Mouse (Mus musculus) neural tube, embryonic 13.5 days (tissue): ENCODE results near the gene Ms4a14. TPM values are rescaled to one million over a fixed set of nuclear protein-coding genes. Genes with fewer than 3 reads are reported as not detected.
"Not testable (repeated sequence)": the region's sequence is repeated elsewhere in the genome, so short reads cannot be mapped to it uniquely, and the experiment has no call there.

Experiments
- ATAC-seq: fragments of 200-750 bp; cut with Nextera tagmentation; 2 replicates; pipeline ENCODE4 v1.8.0; 2017; ENCODE audit warnings: low read depth, mild to moderate bottlenecking, moderate TSS enrichment, moderate library complexity
- H3K27ac ChIP-seq: fragments of 300-500 bp; sonication (generic); replicated peaks from 2 replicates; pipeline ENCODE4 v1.5.1; 2015; ENCODE audit warnings: moderate library complexity, mild to moderate bottlenecking, inconsistent platforms
- H3K27me3 ChIP-seq: fragments of 300-500 bp; sonication (generic); 2 replicates; pipeline ENCODE4 v1.6.1; 2015; ENCODE audit warnings: mild to moderate bottlenecking, inconsistent platforms
- H3K36me3 ChIP-seq: fragments of 300-500 bp; sonication (generic); 2 replicates; pipeline ENCODE4 v1.6.1; 2015; ENCODE audit warnings: mild to moderate bottlenecking, inconsistent platforms
- H3K4me1 ChIP-seq: fragments of 300-500 bp; sonication (generic); replicated peaks from 2 replicates; pipeline ENCODE4 v1.6.1; 2015; ENCODE audit warnings: inconsistent platforms
- H3K4me2 ChIP-seq: fragments of 300-500 bp; sonication (generic); 2 replicates; pipeline ENCODE4 v1.6.1; 2015; ENCODE audit warnings: inconsistent platforms, mild to moderate bottlenecking, moderate library complexity
- H3K4me3 ChIP-seq: fragments of 300-500 bp; sonication (generic); 2 replicates; pipeline ENCODE4 v1.5.1; 2015; ENCODE audit warnings: mild to moderate bottlenecking, inconsistent platforms
- H3K9ac ChIP-seq: fragments of 300-500 bp; sonication (generic); 2 replicates; pipeline ENCODE4 v1.6.1; 2015; ENCODE audit warnings: moderate library complexity, mild to moderate bottlenecking, inconsistent platforms
- H3K9me3 ChIP-seq: fragments of 300-500 bp; sonication (generic); 2 replicates; pipeline ENCODE4 v1.6.1; 2016; ENCODE audit warnings: inconsistent platforms
- WGBS: fragments of 180-500 bp; shearing (Covaris S2); methylation state at CpG from one replicate; pipeline ENCODE4 v1.1.7; 2015; 5-methylcytosine and 5-hydroxymethylcytosine counted together
- polyA plus RNA-seq: library from polyadenylated mRNA; unstranded; fragments of >200 nt; fragmentation: Nextera tagmentation; extraction: Ambion mirVana; gene quantifications from 2 replicates; pipeline ENCODE4 v1.2.1, GENCODE M21; 2015

The Ms4a14 gene
- polyA plus RNA-seq, 1 experiment from 2014 or later, result 0.08 TPM

DNA sequence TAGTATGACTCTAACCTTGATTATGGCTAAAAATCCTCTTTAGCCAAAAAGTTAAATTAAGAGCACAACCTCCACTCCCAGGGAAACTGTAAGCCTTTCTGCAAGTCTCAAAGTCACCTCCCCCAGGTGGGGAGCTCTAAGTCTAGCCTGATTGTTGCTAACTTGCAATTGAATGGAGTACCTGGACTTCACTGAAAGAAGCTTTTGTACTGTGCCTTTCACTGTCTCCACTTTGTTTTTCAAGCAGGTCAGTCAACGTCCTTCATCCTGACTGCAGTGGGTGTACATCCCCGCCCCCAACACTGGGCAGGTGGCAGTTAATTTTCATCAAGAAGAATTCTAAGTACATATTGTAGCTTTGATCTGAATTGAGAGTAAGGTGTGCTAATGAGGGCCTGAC is 15.3 kb downstream of the Ms4a14 start:
- no peak overlapping the region for H3K4me3 ChIP-seq
- no peaks in the 10 kb centered on the region for H3K9me3 ChIP-seq
- H3K27ac ChIP-seq, result no peak overlapping the region
- 62% methylated on average over 2 of the region's 2 CpGs for WGBS
- ATAC-seq, result no peak
- no peak overlapping the region for H3K9ac ChIP-seq
- no peaks in the 10 kb centered on the region for H3K36me3 ChIP-seq
- H3K27me3 ChIP-seq, result no peaks in the 10 kb centered on the region
- H3K4me1 ChIP-seq, result no peaks in the 10 kb centered on the region
- no peak overlapping the region for H3K4me2 ChIP-seq

DNA sequence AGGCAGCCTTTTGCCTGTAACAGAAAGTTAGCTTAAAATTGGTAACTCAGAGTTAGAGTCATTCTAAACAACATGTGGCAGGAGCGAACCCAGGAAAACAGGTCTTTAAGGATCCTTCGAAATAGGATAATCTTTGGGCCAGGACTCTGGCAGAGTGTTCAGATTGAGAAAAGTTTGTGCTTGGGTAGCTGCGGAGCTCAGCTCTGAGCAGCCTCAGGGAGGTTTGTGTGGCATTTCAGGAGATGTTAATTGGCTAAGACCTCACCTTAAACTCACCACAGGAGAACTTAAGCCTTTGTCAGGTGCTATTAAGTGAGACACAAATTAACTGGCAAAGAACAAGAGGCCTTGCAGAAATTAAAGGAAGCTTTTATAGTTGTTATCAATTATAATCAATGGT is 20.6 kb downstream of the Ms4a14 start:
- not testable (repeated sequence) for H3K9ac ChIP-seq, ATAC-seq, H3K27me3 ChIP-seq, H3K9me3 ChIP-seq, H3K4me1 ChIP-seq, H3K36me3 ChIP-seq, H3K27ac ChIP-seq
- Histone ChIP-seq H3K4me3 (peak overlapping the region; percentile 34), H3K4me2 (peak overlapping the region; percentile 50)
- WGBS, result 19% methylated on average over 3 of the region's 3 CpGs

DNA sequence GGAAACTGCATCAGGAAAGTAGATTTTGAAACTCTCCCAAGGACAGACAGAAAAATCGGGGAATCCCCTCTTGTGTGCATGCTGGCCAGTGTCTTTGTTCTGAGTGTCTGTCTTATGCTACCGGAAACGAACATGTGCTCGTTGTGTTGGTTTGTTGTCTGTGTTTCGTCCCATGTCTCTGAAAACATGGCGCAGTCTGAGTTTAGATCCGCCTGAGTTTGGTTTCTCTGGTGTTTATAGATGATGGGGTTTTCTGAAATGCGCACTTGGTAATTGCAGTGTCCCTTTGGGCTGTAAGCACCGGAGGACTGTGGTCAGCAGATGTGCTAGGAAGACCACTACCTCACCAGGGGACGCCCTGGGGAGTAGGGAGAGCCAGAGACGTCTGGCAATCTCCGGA is 21.3 kb downstream of the Ms4a14 start:
- H3K4me3 ChIP-seq, result peak overlapping the region; percentile 34
- no peaks in the 10 kb centered on the region for H3K27me3 ChIP-seq
- peak overlapping the region; percentile 51; the same call in 1 of the 2 replicates for H3K9ac ChIP-seq
- H3K4me1 ChIP-seq, result no peaks in the 10 kb centered on the region
- H3K36me3 ChIP-seq, result no peaks in the 10 kb centered on the region
- H3K27ac ChIP-seq, result no peak overlapping the region
- ATAC-seq, result no peak
- WGBS, result 20% methylated on average over 12 of the region's 12 CpGs
- no peaks in the 10 kb centered on the region for H3K9me3 ChIP-seq
- peak overlapping the region; percentile 50 for H3K4me2 ChIP-seq

DNA sequence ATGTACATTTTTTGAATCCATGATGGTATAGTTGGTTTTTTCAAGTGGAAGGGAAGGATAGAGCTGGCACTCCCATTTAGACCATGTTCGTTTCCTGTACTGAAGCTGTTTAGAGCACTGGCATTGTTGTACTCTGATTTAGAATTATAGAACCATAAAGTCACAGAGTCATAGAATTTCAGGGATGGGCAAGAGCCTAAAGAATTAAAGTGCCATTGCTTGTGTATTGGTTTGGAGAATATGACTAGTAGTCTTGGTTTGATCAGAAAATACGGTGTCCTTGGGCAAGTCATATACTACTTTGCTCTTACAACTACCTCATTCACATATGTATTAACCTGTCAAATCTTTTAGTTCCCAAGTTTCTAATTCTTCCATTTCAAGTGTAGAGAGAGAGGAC is 30.5 kb downstream of the Ms4a14 start, which contains the start of gene Ms4a5:
Gene Ms4a5 (minus strand): TSS at position 101 of the 400 bp plus-strand sequence.
- no peaks in the 10 kb centered on the region for H3K9me3 ChIP-seq
- no peak within 1 kb of the TSS for H3K27ac ChIP-seq
- no peaks in the 10 kb centered on the region for H3K4me1 ChIP-seq
- H3K27me3 ChIP-seq, result no peaks in the 10 kb centered on the region
- no peak within 1 kb of the TSS for H3K4me3 ChIP-seq
- H3K9ac ChIP-seq, result no peak within 1 kb of the TSS
- H3K36me3 ChIP-seq, result no peaks in the 10 kb centered on the region
- WGBS, result 94% methylated on average over 2 of the region's 2 CpGs
- no peak for ATAC-seq
- H3K4me2 ChIP-seq, result no peak within 1 kb of the TSS

DNA sequence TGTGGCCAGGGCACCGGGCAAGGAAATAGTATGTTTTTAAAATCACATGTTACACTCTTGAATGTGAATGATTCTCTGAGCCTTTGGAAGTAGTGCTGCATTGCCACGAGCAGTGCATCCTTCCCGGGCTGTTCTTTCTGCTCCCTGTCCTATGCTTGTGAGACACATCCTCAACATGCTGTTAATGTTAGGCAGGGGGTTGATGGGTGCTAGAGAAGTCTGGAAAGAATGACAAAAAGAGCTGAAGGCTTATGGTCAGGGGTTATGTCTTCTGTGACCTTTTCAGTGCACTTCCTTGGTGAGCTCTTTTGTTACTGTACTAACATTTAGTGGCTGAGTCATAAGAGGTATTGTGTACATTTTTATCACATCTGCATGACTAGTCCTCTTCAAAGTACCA is 34.0 kb downstream of the Ms4a14 start:
- Histone ChIP-seq H3K27ac (no peak overlapping the region), H3K4me3 (no peak overlapping the region), H3K9me3 (no peaks in the 10 kb centered on the region), H3K4me2 (no peak overlapping the region), H3K9ac (no peak overlapping the region), H3K27me3 (no peaks in the 10 kb centered on the region), H3K4me1 (no peaks in the 10 kb centered on the region), H3K36me3 (no peaks in the 10 kb centered on the region)
- ATAC-seq, result no peak
- 79% methylated on average over 3 of the region's 3 CpGs for WGBS

DNA sequence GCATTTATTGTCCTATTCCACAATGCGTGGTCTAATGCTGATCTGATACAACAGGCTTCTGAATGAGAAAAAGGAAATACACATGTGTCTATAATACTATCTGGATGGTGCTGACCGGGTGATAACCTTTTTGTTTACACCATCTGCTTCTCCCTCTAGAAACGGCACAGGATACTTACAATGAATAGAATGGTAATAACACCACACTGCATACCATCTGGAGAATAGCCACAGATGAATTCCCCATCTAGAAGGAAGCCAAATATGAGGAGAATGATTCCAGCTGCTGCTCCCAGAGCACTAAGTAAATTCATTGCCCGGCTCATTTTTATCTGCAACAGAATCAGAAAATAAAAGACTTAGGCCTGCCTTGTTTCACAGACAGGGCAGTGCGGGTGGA is 37.8 kb downstream of the Ms4a14 start:
- no peak for ATAC-seq
- 67% methylated on average over 5 of the region's 5 CpGs for WGBS
- no peak overlapping the region for H3K4me2 ChIP-seq
- no peak overlapping the region for H3K9ac ChIP-seq
- H3K27ac ChIP-seq, result no peak overlapping the region
- H3K27me3 ChIP-seq, result no peaks in the 10 kb centered on the region
- no peaks in the 10 kb centered on the region for H3K4me1 ChIP-seq
- no peak overlapping the region for H3K4me3 ChIP-seq
- no peaks in the 10 kb centered on the region for H3K36me3 ChIP-seq
- H3K9me3 ChIP-seq, result no peaks in the 10 kb centered on the region

DNA sequence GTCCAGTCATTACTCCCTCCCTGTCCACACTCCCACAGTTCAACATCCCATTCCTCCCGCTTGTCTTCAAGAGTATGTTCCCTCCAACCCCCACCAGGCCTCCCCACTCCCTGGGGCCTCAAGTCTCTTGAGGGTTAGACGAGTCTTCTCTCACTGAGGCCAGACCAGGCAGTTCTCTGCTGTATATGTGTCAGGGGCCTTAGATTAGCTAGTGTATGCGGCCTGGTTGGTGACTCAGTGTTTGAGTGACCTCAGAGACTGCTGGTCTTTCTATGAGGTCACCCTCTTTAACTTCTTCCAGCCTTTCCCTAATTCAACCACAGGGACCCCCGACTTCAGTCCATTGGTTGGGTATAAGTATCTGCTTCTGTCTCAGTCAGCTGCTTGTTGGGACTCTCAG is 47.3 kb downstream of the Ms4a14 start:
- Histone ChIP-seq H3K4me2 (no peak overlapping the region), H3K9ac (no peak overlapping the region), H3K27ac (no peak overlapping the region), H3K9me3 (no peaks in the 10 kb centered on the region), H3K36me3 (no peaks in the 10 kb centered on the region), H3K4me3 (no peak overlapping the region), H3K4me1 (no peaks in the 10 kb centered on the region), H3K27me3 (no peaks in the 10 kb centered on the region)
- WGBS, result 84% methylated on average over 4 of the region's 4 CpGs
- ATAC-seq, result no peak

DNA sequence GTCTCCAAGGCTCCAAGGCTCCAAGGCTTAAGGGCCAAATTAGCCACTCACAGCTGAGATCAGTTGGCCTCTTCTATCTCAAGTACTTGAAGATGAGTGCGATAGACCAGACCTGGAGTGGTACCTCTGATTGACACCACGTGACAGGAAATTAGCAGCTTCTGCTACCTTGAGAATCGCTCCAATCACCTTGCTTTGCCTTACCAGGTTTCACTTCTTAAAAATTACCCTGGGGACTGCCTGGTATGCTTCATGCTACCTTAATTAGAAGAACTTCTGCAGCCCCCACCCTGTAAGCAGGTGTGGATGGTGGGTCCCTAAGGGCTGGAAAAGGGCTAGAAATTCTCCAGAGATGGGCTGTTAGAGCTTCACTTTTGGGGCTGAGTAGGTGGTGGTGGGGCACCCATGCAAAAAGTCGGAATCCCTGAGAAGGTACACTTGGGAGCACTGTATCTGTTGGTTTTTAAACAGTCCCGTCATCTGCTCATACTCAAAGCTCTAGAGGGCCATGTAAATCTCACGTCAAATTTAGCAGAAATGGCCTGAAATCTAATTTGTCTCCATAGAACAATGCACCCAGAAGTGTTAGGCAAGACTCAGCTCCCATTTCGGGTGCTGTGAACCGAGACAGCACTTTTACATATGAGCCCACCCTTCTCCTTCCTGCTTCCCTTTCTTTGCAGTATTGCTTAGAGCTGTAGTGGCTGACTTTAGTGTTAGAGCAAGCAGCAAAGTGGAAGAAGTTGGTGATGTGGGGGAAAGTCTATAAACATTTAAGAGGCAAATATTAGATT is 48.0 kb downstream of the Ms4a14 start, which contains the start of gene Ms4a1:
Gene Ms4a1 (minus strand): TSS at position 190 of the 794 bp plus-strand sequence.
- H3K4me2 ChIP-seq, result no peak within 1 kb of the TSS
- ATAC-seq, result no peak
- H3K36me3 ChIP-seq, result no peaks in the 10 kb centered on the region
- no peak within 1 kb of the TSS for H3K27ac ChIP-seq
- H3K9ac ChIP-seq, result no peak within 1 kb of the TSS
- H3K27me3 ChIP-seq, result no peaks in the 10 kb centered on the region
- WGBS, result 83% methylated on average over 8 of the region's 8 CpGs
- no peaks in the 10 kb centered on the region for H3K9me3 ChIP-seq
- no peaks in the 10 kb centered on the region for H3K4me1 ChIP-seq
- H3K4me3 ChIP-seq, result no peak within 1 kb of the TSS

DNA sequence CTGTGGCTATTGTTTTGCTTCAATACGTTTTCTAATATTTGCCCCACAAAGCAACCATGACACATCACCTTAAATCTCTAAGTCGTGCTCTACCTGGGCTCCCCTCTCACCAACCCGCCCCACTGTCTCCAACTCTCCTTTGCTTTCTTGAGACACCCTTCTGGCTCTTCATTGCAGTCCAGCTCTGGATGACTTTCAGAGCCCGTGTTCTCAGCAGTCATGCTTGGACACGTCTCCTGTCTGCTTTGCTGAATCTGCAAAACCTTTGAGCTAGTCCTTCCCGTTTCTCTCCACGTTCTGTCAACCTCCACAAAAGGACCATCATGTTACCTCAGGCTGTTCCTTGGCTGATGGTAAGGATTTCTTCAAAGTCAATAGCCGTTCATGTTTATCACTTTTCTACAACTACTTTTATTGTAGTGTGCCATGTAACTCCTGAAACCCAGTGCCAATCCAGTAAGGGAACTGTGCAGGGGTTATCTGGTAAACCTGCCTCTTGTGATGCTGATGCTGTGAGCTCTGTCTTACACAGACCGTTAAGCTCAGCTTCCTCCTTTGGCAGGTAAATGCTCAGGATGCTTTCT is 49.6 kb downstream of the Ms4a14 start:
- no peak overlapping the region for H3K9ac ChIP-seq
- no peak overlapping the region for H3K27ac ChIP-seq
- no peaks in the 10 kb centered on the region for H3K9me3 ChIP-seq
- 86% methylated on average over 9 of the region's 9 CpGs for WGBS
- H3K36me3 ChIP-seq, result no peaks in the 10 kb centered on the region
- H3K4me1 ChIP-seq, result no peaks in the 10 kb centered on the region
- no peak for ATAC-seq
- no peak overlapping the region for H3K4me3 ChIP-seq
- no peak overlapping the region for H3K4me2 ChIP-seq
- no peaks in the 10 kb centered on the region for H3K27me3 ChIP-seq

DNA sequence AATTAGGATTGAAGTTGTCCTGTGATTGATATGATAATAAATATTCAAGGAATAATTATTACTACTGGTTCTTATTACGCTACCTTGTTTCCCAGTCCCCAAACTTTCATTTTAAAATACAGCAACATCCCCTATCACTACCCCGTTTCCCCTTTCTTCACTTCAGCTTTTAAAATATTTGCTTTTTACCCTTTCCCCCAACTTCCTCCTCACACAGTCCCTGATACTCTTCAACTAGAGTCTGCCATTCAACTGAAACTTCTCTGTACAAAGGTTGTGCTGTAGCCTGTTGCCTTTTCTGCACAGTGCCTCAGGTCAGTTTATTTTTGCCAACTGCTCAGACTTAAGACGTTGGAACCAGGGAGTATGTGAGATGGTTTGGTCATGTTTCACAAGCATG is 50.7 kb downstream of the Ms4a14 start:
- 93% methylated on average over 3 of the region's 3 CpGs for WGBS
- H3K4me1 ChIP-seq, result no peaks in the 10 kb centered on the region
- no peak overlapping the region for H3K27ac ChIP-seq
- no peak overlapping the region for H3K9ac ChIP-seq
- no peak overlapping the region for H3K4me3 ChIP-seq
- H3K9me3 ChIP-seq, result no peaks in the 10 kb centered on the region
- no peak for ATAC-seq
- H3K36me3 ChIP-seq, result no peaks in the 10 kb centered on the region
- H3K27me3 ChIP-seq, result no peaks in the 10 kb centered on the region
- no peak overlapping the region for H3K4me2 ChIP-seq

DNA sequence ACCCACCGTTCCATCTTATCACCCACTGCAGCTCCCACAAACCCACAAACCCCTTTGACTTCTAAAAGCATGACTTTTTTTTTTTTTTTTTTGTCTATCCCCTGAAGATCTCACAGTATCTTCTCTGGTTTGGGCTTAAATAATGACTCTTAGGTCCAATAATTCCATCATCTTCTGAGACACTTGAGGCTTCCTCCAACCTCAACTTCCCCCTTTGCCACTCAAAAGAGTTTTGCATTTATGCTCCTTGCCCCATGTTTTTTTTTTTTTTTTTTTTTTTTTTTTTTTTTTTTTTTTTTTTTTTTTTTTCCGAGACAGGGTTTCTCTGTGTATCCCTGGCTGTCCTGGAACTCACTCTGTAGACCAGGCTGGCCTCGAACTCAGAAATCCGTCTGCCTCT is 51.3 kb downstream of the Ms4a14 start:
- H3K4me3 ChIP-seq, H3K27ac ChIP-seq, H3K4me2 ChIP-seq, H3K9ac ChIP-seq, H3K27me3 ChIP-seq, ATAC-seq, H3K4me1 ChIP-seq, H3K36me3 ChIP-seq, H3K9me3 ChIP-seq: not testable (repeated sequence)
- 78% methylated on average over 4 of the region's 4 CpGs for WGBS

DNA sequence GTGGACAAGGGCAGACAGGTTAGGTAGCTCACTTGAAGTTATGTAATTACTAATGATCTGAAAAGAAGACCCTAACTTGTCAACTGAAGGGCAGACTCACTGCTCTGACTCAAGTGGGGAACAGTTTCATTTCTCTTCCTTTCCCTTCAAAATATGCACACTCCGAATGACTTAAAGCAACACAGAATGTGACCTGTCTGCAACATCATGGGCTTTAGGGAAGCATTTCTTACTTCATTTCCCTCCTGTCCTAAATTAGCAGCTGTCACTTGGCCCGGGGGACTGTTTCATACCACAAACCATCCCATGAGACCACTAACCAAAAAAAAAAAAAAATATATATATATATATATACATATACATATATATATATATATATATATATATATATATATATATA is 52.7 kb downstream of the Ms4a14 start:
- no peak overlapping the region for H3K27ac ChIP-seq
- no peak overlapping the region for H3K9ac ChIP-seq
- H3K4me2 ChIP-seq, result no peak overlapping the region
- 81% methylated on average over 2 of the region's 2 CpGs for WGBS
- H3K9me3 ChIP-seq, result no peaks in the 10 kb centered on the region
- no peaks in the 10 kb centered on the region for H3K4me1 ChIP-seq
- no peaks in the 10 kb centered on the region for H3K36me3 ChIP-seq
- no peak for ATAC-seq
- no peaks in the 10 kb centered on the region for H3K27me3 ChIP-seq
- H3K4me3 ChIP-seq, result no peak overlapping the region
